Mouse (Mus musculus) G1E (cell line): Measurements from ENCODE around the gene Olfr773.

ENCODE experiments used
- CTCF ChIP-seq: IDR thresholded peaks from 2 replicates; pipeline ENCODE4 v1.5.1; 2012; ENCODE audit warnings: low read depth, low read length, inconsistent platforms, mixed read lengths
- GATA1 ChIP-seq: IDR thresholded peaks from 2 replicates; pipeline ENCODE4 v1.6.1; 2012; ENCODE audit warnings: borderline replicate concordance, low read length, inconsistent platforms, mixed read lengths
- GATA2 ChIP-seq: IDR thresholded peaks from 2 replicates; pipeline ENCODE4 v1.6.1; 2012; ENCODE audit warnings: low read depth, low read length, inconsistent platforms, borderline replicate concordance
- POLR2AphosphoS5 ChIP-seq: IDR thresholded peaks from 2 replicates; pipeline ENCODE4 v1.6.1; 2012; ENCODE audit warnings: low read depth, low read length, inconsistent platforms; ENCODE audit not compliant: insufficient replicate concordance
- TAL1 ChIP-seq: conservative IDR thresholded peaks from 2 replicates; pipeline ENCODE4 v1.6.1; 2012; ENCODE audit warnings: low read depth, low read length, inconsistent platforms, mixed read lengths

GRCm38 (mm10) chr10:129230737-129231136, 43.5 kb upstream of the Olfr773 start:
- TF ChIP-seq CTCF (no peak), GATA1 (no peak), TAL1 (no peak), GATA2 (no peak), POLR2AphosphoS5 (no peak)
